Mouse (Mus musculus) stomach, embryonic 15.5 days (tissue): ENCODE measurements around the gene Arhgap23. TPM values are rescaled to one million over a fixed set of nuclear protein-coding genes. Genes with fewer than 3 reads are reported as not detected.

Source experiments
- ATAC-seq: fragments of 200-750 bp; cut with Nextera tagmentation; 2 replicates; pipeline ENCODE4 v1.8.0; 2017; ENCODE audit warnings: low read depth, moderate number of reproducible peaks, moderate TSS enrichment; ENCODE audit not compliant: insufficient read depth, low FRiP score
- H3K27ac ChIP-seq: fragments of 300-500 bp; sonication (generic); 2 replicates; pipeline ENCODE4 v1.5.1; 2015; ENCODE audit warnings: mild to moderate bottlenecking, inconsistent platforms
- H3K27me3 ChIP-seq: fragments of 300-500 bp; sonication (generic); replicated peaks from 2 replicates; pipeline ENCODE4 v1.6.1; 2015; ENCODE audit warnings: inconsistent platforms
- H3K36me3 ChIP-seq: fragments of 300-500 bp; sonication (generic); 2 replicates; pipeline ENCODE4 v1.6.1; 2015; ENCODE audit warnings: inconsistent platforms
- H3K4me1 ChIP-seq: fragments of 300-500 bp; sonication (generic); 2 replicates; pipeline ENCODE4 v1.6.1; 2015; ENCODE audit warnings: inconsistent platforms
- H3K4me2 ChIP-seq: fragments of 300-500 bp; sonication (generic); 2 replicates; pipeline ENCODE4 v1.6.1; 2015; ENCODE audit warnings: mild to moderate bottlenecking, inconsistent platforms
- H3K4me3 ChIP-seq: fragments of 300-500 bp; sonication (generic); replicated peaks from 2 replicates; pipeline ENCODE4 v1.5.1; 2015; ENCODE audit warnings: inconsistent platforms
- H3K9ac ChIP-seq: fragments of 300-500 bp; sonication (generic); 2 replicates; pipeline ENCODE4 v1.6.1; 2015; ENCODE audit warnings: inconsistent platforms
- H3K9me3 ChIP-seq: fragments of 300-500 bp; sonication (generic); 2 replicates; pipeline ENCODE4 v1.6.1; 2016; ENCODE audit warnings: inconsistent platforms
- WGBS: fragments of 180-500 bp; shearing (Covaris S2); methylation state at CpG from one replicate; pipeline ENCODE4 v1.1.7; 2015; 5-methylcytosine and 5-hydroxymethylcytosine counted together
- polyA plus RNA-seq: library from polyadenylated mRNA; unstranded; fragments of >200 nt; fragmentation: Nextera tagmentation; extraction: Ambion mirVana; gene quantifications from 2 replicates; pipeline ENCODE4 v1.2.1, GENCODE M21; 2015

The Arhgap23 gene
- polyA plus RNA-seq, 1 experiment from 2014 or later = 6.2 TPM

GRCm38 (mm10) chr11:97450305-97450922 is 35.1 kb downstream of the Arhgap23 start:
- Histone ChIP-seq H3K27ac (peak overlapping the region; percentile 76), H3K4me2 (peak overlapping the region; percentile 62), H3K9me3 (no peaks in the 10 kb centered on the region), H3K4me3 (peak overlapping the region; percentile 43), H3K27me3 (no peaks in the 10 kb centered on the region), H3K36me3 (peaks cover 45% of the 10 kb centered on the region), H3K4me1 (peaks cover 33% of the 10 kb centered on the region), H3K9ac (no peak overlapping the region; the same call in 1 of the 2 replicates)
- no peak for ATAC-seq
- 29% methylated on average over 10 of the region's 10 CpGs for WGBS

- H3K27me3 ChIP-seq = no peaks in the 10 kb centered on the region
- no peak overlapping the region for H3K4me2 ChIP-seq
- no peak for ATAC-seq
- no peaks in the 10 kb centered on the region for H3K9me3 ChIP-seq
- no peak overlapping the region for H3K4me3 ChIP-seq
- peaks cover 48% of the 10 kb centered on the region for H3K36me3 ChIP-seq
- no peak overlapping the region for H3K27ac ChIP-seq
- no peak overlapping the region for H3K9ac ChIP-seq
- H3K4me1 ChIP-seq = peaks cover 23% of the 10 kb centered on the region
- 95% methylated on average over 15 of the region's 15 CpGs for WGBS
These were observed 36.3 kb downstream of the Arhgap23 start for GRCm38 (mm10) chr11:97451625-97452024.

GRCm38 (mm10) chr11:97457120-97457519 is 41.8 kb downstream of the Arhgap23 start:
- no peaks in the 10 kb centered on the region for H3K4me1 ChIP-seq
- peaks cover 63% of the 10 kb centered on the region for H3K36me3 ChIP-seq
- no peak overlapping the region for H3K9ac ChIP-seq
- no peak for ATAC-seq
- no peak overlapping the region for H3K4me2 ChIP-seq
- no peaks in the 10 kb centered on the region for H3K9me3 ChIP-seq
- H3K4me3 ChIP-seq = no peak overlapping the region
- H3K27ac ChIP-seq = no peak overlapping the region
- no peaks in the 10 kb centered on the region for H3K27me3 ChIP-seq
- 79% methylated on average over 4 of the region's 4 CpGs for WGBS

- H3K27me3 ChIP-seq = no peaks in the 10 kb centered on the region
- H3K9me3 ChIP-seq = no peaks in the 10 kb centered on the region
- no peaks in the 10 kb centered on the region for H3K4me1 ChIP-seq
- no peak overlapping the region for H3K27ac ChIP-seq
- no peak overlapping the region for H3K9ac ChIP-seq
- H3K4me2 ChIP-seq = no peak overlapping the region
- no peak overlapping the region for H3K4me3 ChIP-seq
- H3K36me3 ChIP-seq = peaks cover 68% of the 10 kb centered on the region
- 90% methylated on average over 3 of the region's 3 CpGs for WGBS
- ATAC-seq = no peak
These were observed 46.0 kb downstream of the Arhgap23 start for GRCm38 (mm10) chr11:97461307-97461820.

GRCm38 (mm10) chr11:97462538-97462937 is 47.2 kb downstream of the Arhgap23 start:
- Histone ChIP-seq H3K4me1 (no peaks in the 10 kb centered on the region), H3K9me3 (no peaks in the 10 kb centered on the region), H3K4me2 (no peak overlapping the region), H3K27ac (no peak overlapping the region), H3K36me3 (peaks cover 71% of the 10 kb centered on the region), H3K9ac (no peak overlapping the region), H3K4me3 (no peak overlapping the region), H3K27me3 (no peaks in the 10 kb centered on the region)
- 93% methylated on average over 6 of the region's 6 CpGs for WGBS
- ATAC-seq = no peak

- Histone ChIP-seq H3K4me3 (no peak overlapping the region), H3K36me3 (peaks cover 65% of the 10 kb centered on the region), H3K9me3 (no peaks in the 10 kb centered on the region), H3K9ac (no peak overlapping the region), H3K4me2 (no peak overlapping the region), H3K4me1 (no peaks in the 10 kb centered on the region), H3K27me3 (no peaks in the 10 kb centered on the region), H3K27ac (no peak overlapping the region)
- 59% methylated on average over 33 of the region's 33 CpGs for WGBS
- ATAC-seq = no peak
These were observed 47.8 kb downstream of the Arhgap23 start for GRCm38 (mm10) chr11:97463166-97463565.

- H3K27me3 ChIP-seq = no peaks in the 10 kb centered on the region
- H3K27ac ChIP-seq = no peak overlapping the region
- no peaks in the 10 kb centered on the region for H3K4me1 ChIP-seq
- H3K4me2 ChIP-seq = no peak overlapping the region
- H3K9ac ChIP-seq = no peak overlapping the region
- H3K9me3 ChIP-seq = no peaks in the 10 kb centered on the region
- ATAC-seq = no peak
- H3K4me3 ChIP-seq = no peak overlapping the region
- WGBS = 91% methylated on average over 4 of the region's 4 CpGs
- H3K36me3 ChIP-seq = peaks cover 60% of the 10 kb centered on the region
These were observed 48.7 kb downstream of the Arhgap23 start for GRCm38 (mm10) chr11:97463991-97464390.

- H3K9me3 ChIP-seq = no peaks in the 10 kb centered on the region
- H3K4me1 ChIP-seq = no peaks in the 10 kb centered on the region
- H3K36me3 ChIP-seq = peaks cover 60% of the 10 kb centered on the region
- H3K27ac ChIP-seq = no peak overlapping the region
- H3K27me3 ChIP-seq = no peaks in the 10 kb centered on the region
- H3K4me3 ChIP-seq = no peak overlapping the region
- ATAC-seq = no peak
- WGBS = 93% methylated on average over 12 of the region's 12 CpGs
- H3K4me2 ChIP-seq = no peak overlapping the region
- no peak overlapping the region for H3K9ac ChIP-seq
These were observed 50.6 kb downstream of the Arhgap23 start for GRCm38 (mm10) chr11:97465957-97466356.

GRCm38 (mm10) chr11:97466444-97467160 is 51.3 kb downstream of the Arhgap23 start:
- H3K4me2 ChIP-seq = no peak overlapping the region
- H3K36me3 ChIP-seq = peaks cover 59% of the 10 kb centered on the region
- no peak overlapping the region for H3K27ac ChIP-seq
- H3K9me3 ChIP-seq = no peaks in the 10 kb centered on the region
- no peaks in the 10 kb centered on the region for H3K4me1 ChIP-seq
- H3K4me3 ChIP-seq = no peak overlapping the region
- no peaks in the 10 kb centered on the region for H3K27me3 ChIP-seq
- WGBS = 82% methylated on average over 10 of the region's 10 CpGs
- ATAC-seq = no peak
- H3K9ac ChIP-seq = no peak overlapping the region

GRCm38 (mm10) chr11:97468639-97469287 is 53.4 kb downstream of the Arhgap23 start:
- Histone ChIP-seq H3K4me1 (no peaks in the 10 kb centered on the region), H3K9me3 (no peaks in the 10 kb centered on the region), H3K4me3 (no peak overlapping the region), H3K9ac (no peak overlapping the region), H3K27ac (no peak overlapping the region), H3K4me2 (no peak overlapping the region), H3K36me3 (peaks cover 55% of the 10 kb centered on the region), H3K27me3 (no peaks in the 10 kb centered on the region)
- 48% methylated on average over 14 of the region's 14 CpGs for WGBS
- ATAC-seq = peak; percentile 54

GRCm38 (mm10) chr11:97469828-97470227 is 54.5 kb downstream of the Arhgap23 start:
- Histone ChIP-seq H3K4me1 (no peaks in the 10 kb centered on the region), H3K4me3 (no peak overlapping the region), H3K27me3 (no peaks in the 10 kb centered on the region), H3K9ac (no peak overlapping the region), H3K36me3 (peaks cover 45% of the 10 kb centered on the region), H3K9me3 (no peaks in the 10 kb centered on the region), H3K4me2 (no peak overlapping the region), H3K27ac (no peak overlapping the region)
- 93% methylated on average over 7 of the region's 7 CpGs for WGBS
- no peak; the same call in 1 of the 2 replicates for ATAC-seq

- no peaks in the 10 kb centered on the region for H3K27me3 ChIP-seq
- no peak for ATAC-seq
- H3K4me2 ChIP-seq = no peak overlapping the region
- no peak overlapping the region for H3K4me3 ChIP-seq
- peaks cover 52% of the 10 kb centered on the region for H3K36me3 ChIP-seq
- H3K9me3 ChIP-seq = no peaks in the 10 kb centered on the region
- no peak overlapping the region for H3K9ac ChIP-seq
- H3K4me1 ChIP-seq = no peaks in the 10 kb centered on the region
- H3K27ac ChIP-seq = no peak overlapping the region
- WGBS = 83% methylated on average over 6 of the region's 6 CpGs
These were observed 55.9 kb downstream of the Arhgap23 start for GRCm38 (mm10) chr11:97471276-97471675.
